Mouse (Mus musculus) forebrain, embryonic 13.5 days (tissue): ENCODE data around the gene Repin1. TPM values are rescaled to one million over a fixed set of nuclear protein-coding genes. Genes with fewer than 3 reads are reported as not detected.
"Not testable (repeated sequence)": the region's sequence is repeated elsewhere in the genome, so short reads cannot be mapped to it uniquely, and the experiment has no call there.

Experiments used
- ATAC-seq: fragments of 200-750 bp; cut with Nextera tagmentation; 2 replicates; pipeline ENCODE4 v1.8.0; 2017
- H3K27ac ChIP-seq: fragments of 300-500 bp; sonication (generic); 2 replicates; pipeline ENCODE4 v1.5.1; 2015; ENCODE audit warnings: inconsistent platforms, mild to moderate bottlenecking, moderate library complexity
- H3K27me3 ChIP-seq: fragments of 300-500 bp; sonication (generic); 2 replicates; pipeline ENCODE4 v1.6.1; 2015; ENCODE audit warnings: mild to moderate bottlenecking, inconsistent platforms
- H3K36me3 ChIP-seq: fragments of 300-500 bp; sonication (generic); 2 replicates; pipeline ENCODE4 v1.6.1; 2015; ENCODE audit warnings: mild to moderate bottlenecking, inconsistent platforms; ENCODE audit not compliant: poor library complexity, severe bottlenecking
- H3K4me1 ChIP-seq: fragments of 300-500 bp; sonication (generic); 2 replicates; pipeline ENCODE4 v1.6.1; 2015; ENCODE audit warnings: inconsistent platforms
- H3K4me2 ChIP-seq: fragments of 300-500 bp; sonication (generic); 2 replicates; pipeline ENCODE4 v1.6.1; 2015; ENCODE audit warnings: inconsistent platforms, mild to moderate bottlenecking, moderate library complexity
- H3K4me3 ChIP-seq: fragments of 300-500 bp; sonication (generic); 2 replicates; pipeline ENCODE4 v1.5.1; 2015; ENCODE audit warnings: mild to moderate bottlenecking, inconsistent platforms
- H3K9ac ChIP-seq: fragments of 300-500 bp; sonication (generic); 2 replicates; pipeline ENCODE4 v1.6.1; 2015; ENCODE audit warnings: mild to moderate bottlenecking, inconsistent platforms
- H3K9me3 ChIP-seq: fragments of 300-500 bp; sonication (generic); replicated peaks from 2 replicates; pipeline ENCODE4 v1.6.1; 2016; ENCODE audit warnings: inconsistent platforms
- WGBS: fragments of 180-500 bp; shearing (Covaris S2); methylation state at CpG from one replicate; pipeline ENCODE4 v1.1.7; 2015; 5-methylcytosine and 5-hydroxymethylcytosine counted together
- polyA plus RNA-seq: library from polyadenylated mRNA; unstranded; fragments of >200 nt; fragmentation: Nextera tagmentation; extraction: Ambion mirVana; gene quantifications from 2 replicates; pipeline ENCODE4 v1.2.1, GENCODE M21; 2015

The Repin1 gene
- polyA plus RNA-seq, 1 experiment from 2014 or later = 35.8 TPM

DNA sequence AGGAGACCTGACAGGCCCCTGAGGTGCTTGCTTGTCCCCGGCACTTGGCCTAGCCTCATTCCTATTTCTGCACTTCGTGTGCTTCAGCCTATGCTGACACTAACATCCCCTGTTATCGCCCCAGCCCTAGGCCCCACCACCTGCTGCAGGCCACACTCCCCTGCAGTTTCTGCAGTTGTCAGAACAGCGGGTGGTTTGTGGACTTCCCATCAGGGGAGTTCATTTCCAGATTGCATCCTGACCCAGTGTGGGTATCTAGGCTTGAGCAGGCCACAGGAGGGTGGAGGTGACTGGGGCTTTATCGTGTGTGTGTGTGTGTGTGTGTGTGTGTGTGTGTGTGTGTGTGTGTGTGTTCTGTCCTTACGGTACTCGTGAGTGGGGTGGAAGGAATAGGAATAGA lies 15.8 kb downstream of the Repin1 start:
- H3K27me3 ChIP-seq = no peaks in the 10 kb centered on the region
- no peak overlapping the region for H3K4me2 ChIP-seq
- no peaks in the 10 kb centered on the region for H3K9me3 ChIP-seq
- WGBS = 65% methylated on average over 6 of the region's 7 CpGs
- no peak for ATAC-seq
- peaks cover 4% of the 10 kb centered on the region; the same call in 1 of the 2 replicates for H3K4me1 ChIP-seq
- H3K9ac ChIP-seq = no peak overlapping the region
- no peak overlapping the region for H3K4me3 ChIP-seq
- peaks cover 20% of the 10 kb centered on the region for H3K36me3 ChIP-seq
- H3K27ac ChIP-seq = no peak overlapping the region

DNA sequence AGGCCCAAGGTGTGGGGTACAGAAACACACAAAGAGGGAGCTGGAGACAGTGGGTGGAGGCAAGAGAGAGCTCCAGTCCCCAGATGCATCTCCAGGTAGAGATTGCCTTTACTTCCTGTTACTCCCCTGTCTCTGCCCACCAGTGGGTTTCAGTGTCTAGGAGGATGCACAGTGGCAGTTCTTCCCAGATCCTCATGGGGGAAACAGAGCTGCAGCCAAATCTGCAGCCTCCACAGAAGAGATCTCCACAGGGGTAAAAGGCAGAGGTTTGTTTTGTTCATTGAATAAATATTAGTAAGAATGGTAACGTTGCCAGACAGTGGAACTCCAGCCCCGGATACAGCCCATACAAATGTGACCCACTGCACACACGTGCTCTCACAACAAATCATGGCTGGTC lies 17.0 kb downstream of the Repin1 start:
- no peak overlapping the region for H3K4me3 ChIP-seq
- H3K36me3 ChIP-seq = peaks cover 24% of the 10 kb centered on the region
- H3K4me1 ChIP-seq = peaks cover 4% of the 10 kb centered on the region; the same call in 1 of the 2 replicates
- no peak overlapping the region for H3K4me2 ChIP-seq
- no peaks in the 10 kb centered on the region for H3K27me3 ChIP-seq
- H3K9ac ChIP-seq = no peak overlapping the region
- H3K27ac ChIP-seq = no peak overlapping the region
- no peaks in the 10 kb centered on the region for H3K9me3 ChIP-seq
- no peak for ATAC-seq
- WGBS = 93% methylated on average over 3 of the region's 3 CpGs

DNA sequence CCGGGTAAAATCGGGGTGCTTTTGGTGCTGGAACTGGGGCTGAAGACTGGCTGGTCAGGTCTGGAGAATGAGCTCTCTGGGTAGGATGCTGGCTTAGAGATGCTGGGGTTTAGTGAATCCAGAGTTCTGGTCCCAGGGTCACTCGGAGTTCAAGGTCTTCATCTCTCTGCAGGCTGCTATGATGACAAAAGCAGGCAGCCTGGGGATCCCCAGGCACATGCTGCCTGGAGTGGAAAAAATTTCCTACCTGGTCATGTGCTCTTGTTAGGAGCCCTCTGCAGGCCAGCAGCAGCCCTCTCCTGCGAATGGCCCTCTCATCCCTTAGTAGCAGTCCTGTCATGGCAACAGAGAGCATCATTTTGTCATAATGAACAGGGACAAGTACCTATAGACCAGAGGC lies 19.8 kb downstream of the Repin1 start:
- Histone ChIP-seq H3K36me3 (peaks cover 32% of the 10 kb centered on the region), H3K9ac (no peak overlapping the region), H3K4me2 (no peak overlapping the region), H3K27ac (no peak overlapping the region), H3K9me3 (no peaks in the 10 kb centered on the region), H3K4me3 (no peak overlapping the region), H3K27me3 (no peaks in the 10 kb centered on the region), H3K4me1 (peaks cover 4% of the 10 kb centered on the region; the same call in 1 of the 2 replicates)
- ATAC-seq = no peak
- WGBS = 86% methylated on average over 4 of the region's 4 CpGs

DNA sequence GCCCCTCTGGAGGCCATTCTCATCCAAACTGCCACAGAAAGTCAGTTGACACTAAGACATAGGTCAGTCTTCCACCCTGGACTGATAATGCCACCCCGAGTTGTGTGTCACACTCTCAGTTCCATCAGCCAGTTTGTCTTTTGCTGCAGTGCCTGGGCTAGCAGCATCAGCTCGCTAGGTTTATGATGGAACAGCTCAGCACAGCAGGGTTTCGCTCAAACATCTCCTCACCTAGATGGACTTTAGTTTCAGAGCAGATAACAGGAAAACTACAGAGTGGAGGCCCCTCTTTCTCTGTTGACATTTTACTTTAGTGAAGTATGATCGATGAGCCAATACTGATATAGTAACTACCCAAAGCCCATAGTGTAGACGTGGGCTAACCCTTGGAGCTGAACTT lies 21.1 kb downstream of the Repin1 start:
- Histone ChIP-seq H3K27ac (no peak overlapping the region), H3K36me3 (peaks cover 42% of the 10 kb centered on the region), H3K9ac (no peak overlapping the region), H3K4me1 (no peaks in the 10 kb centered on the region), H3K4me2 (no peak overlapping the region), H3K9me3 (no peaks in the 10 kb centered on the region), H3K4me3 (no peak overlapping the region), H3K27me3 (no peaks in the 10 kb centered on the region)
- ATAC-seq = no peak
- WGBS = 94% methylated on average over 5 of the region's 5 CpGs

DNA sequence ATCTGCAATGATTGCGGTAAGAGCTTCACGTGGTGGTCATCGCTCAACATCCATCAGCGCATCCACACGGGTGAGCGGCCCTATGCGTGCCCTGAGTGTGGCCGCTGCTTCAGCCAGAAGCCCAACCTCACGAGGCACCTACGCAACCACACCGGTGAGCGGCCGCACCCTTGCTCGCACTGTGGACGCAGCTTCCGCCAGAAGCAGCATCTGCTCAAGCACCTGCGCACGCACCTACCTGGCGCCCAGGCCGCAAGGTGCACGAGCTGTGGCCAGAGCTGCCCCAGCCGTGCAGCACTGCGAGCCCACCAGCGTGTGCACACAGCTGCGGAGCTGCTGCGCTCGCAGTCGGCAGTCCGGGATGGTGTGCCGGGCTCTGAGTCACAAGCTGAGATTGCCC lies 26.3 kb downstream of the Repin1 start:
- H3K9ac ChIP-seq = no peak overlapping the region
- WGBS = 93% methylated on average over 30 of the region's 30 CpGs

DNA sequence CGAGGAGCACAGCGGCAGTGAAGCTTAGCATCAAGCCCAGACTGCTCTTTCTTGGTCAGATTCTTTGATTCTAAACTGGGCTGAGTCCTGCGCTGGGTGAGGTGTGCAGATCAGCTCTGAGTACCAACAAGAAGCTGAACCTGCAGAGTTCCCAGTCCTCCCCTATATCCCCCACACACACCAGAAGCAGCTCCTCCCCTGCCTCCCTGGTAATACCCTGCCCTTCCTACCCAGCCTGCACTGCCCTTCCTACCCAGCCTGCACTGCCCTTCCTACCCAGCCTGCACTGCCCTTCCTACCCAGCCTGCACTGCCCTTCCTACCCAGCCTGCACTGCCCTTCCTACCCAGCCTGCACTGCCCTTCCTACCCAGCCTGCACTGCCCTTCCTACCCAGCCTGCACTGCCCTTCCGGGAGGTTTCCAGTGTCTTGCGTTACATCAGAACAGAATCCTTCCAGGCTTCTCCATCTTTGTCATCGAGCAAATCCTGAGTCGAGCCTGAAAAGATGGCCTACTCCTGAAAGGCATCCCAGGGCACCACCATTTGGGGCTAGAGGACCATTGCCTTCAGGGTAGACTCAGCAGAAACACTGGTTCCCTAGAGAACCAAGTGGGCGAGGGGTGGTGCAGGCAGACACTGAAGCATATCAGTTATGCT lies 28.6 kb downstream of the Repin1 start:
- not testable (repeated sequence) for H3K9ac ChIP-seq, H3K27ac ChIP-seq, H3K9me3 ChIP-seq, H3K4me2 ChIP-seq, ATAC-seq, H3K4me3 ChIP-seq
- peaks cover 39% of the 10 kb centered on the region for H3K36me3 ChIP-seq
- H3K4me1 ChIP-seq = peaks cover 10% of the 10 kb centered on the region
- 81% methylated on average over 8 of the region's 8 CpGs for WGBS
- H3K27me3 ChIP-seq = peaks cover 18% of the 10 kb centered on the region

More for the DNA sequence above, 26.3 kb downstream of the Repin1 start:
- H3K4me2 ChIP-seq = no peak overlapping the region
- H3K27ac ChIP-seq = no peak overlapping the region
- H3K36me3 ChIP-seq = peaks cover 43% of the 10 kb centered on the region
- no peak for ATAC-seq
- H3K27me3 ChIP-seq = 0 out of 2 replicates have a peak, but pooled peaks cover under 1% of the 10 kb centered on the region
- no peaks in the 10 kb centered on the region for H3K9me3 ChIP-seq
- no peak overlapping the region for H3K4me3 ChIP-seq
- H3K4me1 ChIP-seq = no peaks in the 10 kb centered on the region

DNA sequence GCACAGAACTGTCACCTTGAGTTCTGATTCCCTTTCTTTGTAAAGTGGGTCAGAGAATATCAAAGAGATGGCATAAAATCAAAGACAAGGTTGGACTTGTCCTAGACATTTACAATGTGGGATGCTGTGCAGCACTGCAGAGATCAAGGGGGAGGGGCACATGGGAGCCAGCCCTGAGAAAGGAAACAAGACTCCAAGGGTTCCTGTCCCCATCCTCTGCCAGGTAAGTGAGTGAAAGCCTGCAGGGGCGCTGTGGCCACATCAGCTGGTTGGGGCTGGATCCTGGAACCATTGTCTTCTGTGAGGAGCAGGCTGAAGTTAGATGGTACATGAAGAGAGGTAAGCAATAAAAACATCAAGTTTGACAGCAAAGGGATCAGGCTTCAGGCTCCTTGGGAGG lies 29.8 kb downstream of the Repin1 start:
- Histone ChIP-seq H3K9ac (no peak overlapping the region), H3K36me3 (peaks cover 35% of the 10 kb centered on the region), H3K4me1 (peaks cover 14% of the 10 kb centered on the region), H3K27me3 (peaks cover 30% of the 10 kb centered on the region), H3K9me3 (no peaks in the 10 kb centered on the region), H3K4me3 (no peak overlapping the region), H3K4me2 (no peak overlapping the region), H3K27ac (no peak overlapping the region)
- no peak for ATAC-seq
- 27% methylated on average over 1 of the region's 1 CpGs for WGBS

DNA sequence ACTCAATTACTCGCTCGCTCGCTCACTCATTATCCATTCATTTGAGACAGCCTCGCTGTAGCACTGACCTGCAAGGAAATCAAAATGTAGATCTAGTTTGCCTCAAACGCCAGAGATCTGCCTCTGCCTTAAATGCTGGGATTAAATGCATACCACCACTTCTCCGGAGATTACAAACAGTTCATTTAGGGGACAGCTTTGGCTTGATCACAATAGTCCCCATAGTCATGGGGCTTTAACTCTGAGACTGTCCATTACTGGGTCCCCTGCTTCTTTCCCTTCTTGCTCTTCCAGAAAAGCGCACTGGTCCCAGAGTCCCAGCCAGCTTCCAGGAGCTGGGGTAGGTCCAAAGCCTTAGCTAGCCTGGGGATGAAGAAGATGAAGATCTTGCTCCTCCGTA lies 32.8 kb downstream of the Repin1 start, which contains the start of gene AI854703:
Gene AI854703, plus strand, starts transcription at position 301 of the 400 bp plus-strand sequence.
- H3K27ac ChIP-seq = no peak within 1 kb of the TSS
- no peak for ATAC-seq
- peaks cover 20% of the 10 kb centered on the region for H3K4me1 ChIP-seq
- peaks cover 50% of the 10 kb centered on the region for H3K27me3 ChIP-seq
- H3K9ac ChIP-seq = peak within 1 kb of the TSS; percentile 64
- no peaks in the 10 kb centered on the region for H3K9me3 ChIP-seq
- WGBS = 24% methylated on average over 8 of the region's 8 CpGs
- H3K36me3 ChIP-seq = peaks cover 7% of the 10 kb centered on the region; the same call in 1 of the 2 replicates
- H3K4me3 ChIP-seq = peak within 1 kb of the TSS; percentile 46
- peak within 1 kb of the TSS; percentile 77 for H3K4me2 ChIP-seq

GRCm38 (mm10) chr6:48626984-48627383 lies 33.3 kb downstream of the Repin1 start:
- Histone ChIP-seq H3K27ac (no peak overlapping the region), H3K36me3 (peaks cover 2% of the 10 kb centered on the region; the same call in 1 of the 2 replicates), H3K9ac (peak overlapping the region; percentile 64), H3K4me1 (peaks cover 20% of the 10 kb centered on the region), H3K4me2 (peak overlapping the region; percentile 77), H3K4me3 (peak overlapping the region; percentile 46), H3K9me3 (no peaks in the 10 kb centered on the region), H3K27me3 (peaks cover 50% of the 10 kb centered on the region)
- WGBS = under 1% methylated on average over 32 of the region's 32 CpGs
- ATAC-seq = peak; percentile 66

DNA sequence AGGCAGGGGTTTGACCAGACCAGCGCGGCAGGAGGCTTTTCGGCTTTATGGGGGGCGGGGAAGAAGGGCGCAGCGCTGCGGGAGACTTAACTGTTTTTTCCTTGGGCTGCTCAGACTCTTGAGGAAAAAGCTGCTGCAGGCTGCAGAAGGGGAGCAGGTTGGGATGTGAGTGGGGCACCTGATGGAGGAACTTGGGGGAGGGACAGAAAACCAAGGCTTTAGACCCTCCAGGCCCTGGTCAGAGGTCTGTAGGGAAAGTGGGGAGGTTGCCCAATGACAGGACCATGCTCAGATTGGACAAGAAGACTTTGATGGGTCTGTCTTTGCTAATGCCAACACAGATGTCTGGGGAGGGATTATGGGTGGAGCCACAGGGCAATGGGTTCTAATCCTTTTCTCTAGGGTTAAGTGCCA lies 33.8 kb downstream of the Repin1 start:
- WGBS = 3% methylated on average over 7 of the region's 7 CpGs
- peak overlapping the region; percentile 46 for H3K4me3 ChIP-seq
- peak overlapping the region; percentile 64 for H3K9ac ChIP-seq
- H3K4me1 ChIP-seq = peaks cover 20% of the 10 kb centered on the region
- no peaks in the 10 kb centered on the region for H3K36me3 ChIP-seq
- peak overlapping the region; percentile 77 for H3K4me2 ChIP-seq
- ATAC-seq = no peak
- peaks cover 50% of the 10 kb centered on the region for H3K27me3 ChIP-seq
- H3K9me3 ChIP-seq = no peaks in the 10 kb centered on the region
- H3K27ac ChIP-seq = no peak overlapping the region

GRCm38 (mm10) chr6:48628377-48628776 lies 34.7 kb downstream of the Repin1 start:
- peaks cover 20% of the 10 kb centered on the region for H3K4me1 ChIP-seq
- 80% methylated on average over 3 of the region's 3 CpGs for WGBS
- H3K36me3 ChIP-seq = no peaks in the 10 kb centered on the region
- ATAC-seq = no peak
- no peak overlapping the region for H3K27ac ChIP-seq
- 0 out of 2 replicates have a peak overlapping the region, but pooled peaks have one; percentile 72 for H3K4me2 ChIP-seq
- H3K9ac ChIP-seq = no peak overlapping the region
- H3K9me3 ChIP-seq = no peaks in the 10 kb centered on the region
- peaks cover 50% of the 10 kb centered on the region for H3K27me3 ChIP-seq
- H3K4me3 ChIP-seq = no peak overlapping the region

- Histone ChIP-seq H3K4me2 (peak overlapping the region; percentile 72), H3K9me3 (no peaks in the 10 kb centered on the region), H3K4me3 (peak overlapping the region; percentile 47), H3K9ac (peak overlapping the region; percentile 69), H3K27me3 (peaks cover 50% of the 10 kb centered on the region), H3K27ac (no peak overlapping the region), H3K36me3 (no peaks in the 10 kb centered on the region), H3K4me1 (peaks cover 20% of the 10 kb centered on the region)
- ATAC-seq = peak; percentile 77
- 8% methylated on average over 52 of the region's 54 CpGs for WGBS
Observed at GRCm38 (mm10) chr6:48628808-48629660, 35.4 kb downstream of the Repin1 start.
